In the genomic region with DNA sequence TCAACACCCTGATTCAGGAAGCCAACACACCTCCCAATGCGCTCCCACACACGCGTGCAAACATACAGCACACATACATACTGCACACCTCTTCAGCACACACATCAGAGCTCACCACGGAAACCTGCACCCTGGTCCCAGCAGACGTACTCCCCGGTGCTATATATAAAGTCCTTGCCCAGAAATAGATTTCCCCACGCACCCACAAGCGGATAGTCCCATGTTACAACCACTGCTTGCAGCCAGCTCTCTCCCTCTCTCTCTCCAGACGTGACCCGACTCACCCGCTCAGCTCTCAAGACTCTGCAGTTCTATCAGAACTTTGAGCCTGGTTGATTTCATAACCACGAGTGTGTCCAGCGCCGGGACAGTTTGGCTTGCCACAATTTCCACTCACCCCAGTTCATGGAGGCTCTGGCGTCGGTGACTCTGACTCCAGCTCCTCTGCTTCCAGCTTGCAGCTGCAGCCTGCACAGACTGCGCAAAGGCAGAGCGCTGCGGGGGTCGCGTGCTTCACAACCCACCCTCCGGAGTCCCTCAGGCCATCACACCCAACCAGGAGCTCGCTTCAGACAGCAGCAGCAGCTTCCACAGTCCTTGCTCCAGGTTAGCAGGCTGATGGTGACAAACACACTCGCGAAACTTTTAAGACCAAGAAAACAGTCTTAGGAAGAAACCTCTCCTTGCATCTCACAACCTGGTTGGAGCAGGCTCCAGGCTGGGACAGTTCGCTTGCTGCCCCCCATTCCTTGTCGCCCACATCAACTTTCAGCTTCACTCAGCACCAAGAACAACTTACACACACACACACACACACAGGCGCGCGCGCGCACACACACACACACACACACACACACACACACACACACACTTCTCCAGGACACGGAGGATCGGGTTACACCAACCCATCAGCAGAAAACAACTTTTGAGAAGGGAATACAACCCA, we compare ENCODE assay signal across 8 mouse cellular contexts. TPM values are rescaled to one million over a fixed set of nuclear protein-coding genes. Genes with fewer than 3 reads are reported as not detected.
DNase-seq lines count a peak whose midpoint lies in the region; ATAC-seq lines count a peak whose summit lies in the region.

No protein-coding gene starts in this region.

- H3K4me1 ChIP-seq in embryonic facial prominence, embryonic 11.5 days (ENCODE audit: control insufficient read depth, insufficient read depth, low read length), result no peaks in the 10 kb centered on the region
- peaks cover 8% of the 10 kb centered on the region; the same call in 1 of the 2 replicates for H3K4me1 ChIP-seq in midbrain, embryonic 10.5 days

- H3K9me3 ChIP-seq in embryonic facial prominence, embryonic 11.5 days (replicated peaks; ENCODE audit: control insufficient read depth, low read length), result no peaks in the 10 kb centered on the region
- H3K9me3 ChIP-seq in midbrain, embryonic 10.5 days (replicated peaks), result no peaks in the 10 kb centered on the region

- H3K4me3 ChIP-seq in embryonic facial prominence, embryonic 11.5 days (ENCODE audit: low read depth, low read length), result peak overlapping the region; percentile 62
- peak overlapping the region; percentile 73 for H3K4me3 ChIP-seq in midbrain, embryonic 10.5 days

- ATAC-seq in embryonic facial prominence, embryonic 11.5 days (replicated peaks; ENCODE audit: insufficient number of reproducible peaks, low FRiP score, low TSS enrichment, low read depth), result peak; percentile 77

- H3K4me2 ChIP-seq in embryonic facial prominence, embryonic 11.5 days (ENCODE audit: low read depth, low read length), result peak overlapping the region; percentile 83

- no peaks in the 10 kb centered on the region for H3K27me3 ChIP-seq in embryonic facial prominence, embryonic 11.5 days (ENCODE audit: control insufficient read depth, insufficient read depth, low read length)
- H3K27me3 ChIP-seq in midbrain, embryonic 10.5 days (ENCODE audit: low read depth, poor library complexity, severe bottlenecking), result 0 out of 2 replicates have a peak, but pooled peaks cover 6% of the 10 kb centered on the region

- H3K9ac ChIP-seq in embryonic facial prominence, embryonic 11.5 days (replicated peaks; ENCODE audit: low read length), result peak overlapping the region; percentile 60

- 7% methylated on average over 34 of the region's 34 CpGs for WGBS in embryonic facial prominence, embryonic 11.5 days
- 8% methylated on average over 34 of the region's 34 CpGs for WGBS in midbrain, embryonic 10.5 days

- no peak overlapping the region for H3K27ac ChIP-seq in embryonic facial prominence, embryonic 11.5 days (replicated peaks; ENCODE audit: low read depth, low read length)
- peak overlapping the region; percentile 76 for H3K27ac ChIP-seq in midbrain, embryonic 10.5 days (replicated peaks)

- peak; percentile 6 to 16 for DNase-seq in adrenal gland, postnatal 4 days (ENCODE audit: low spot score in 2 of 2)
- DNase-seq in embryonic facial prominence, embryonic 11.5 days (ENCODE audit: low spot score), result peak; percentile 58
- DNase-seq in heart, adult 18-20 months, result peak; percentile 82 to 83
- DNase-seq in kidney, adult 11 months, result peak; percentile 73
- peak; percentile 61 for DNase-seq in left cerebral cortex, postnatal 4 days
- peak; percentile 65 for DNase-seq in midbrain, embryonic 10.5 days (ENCODE audit: low spot score)
- peak; percentile 88 for DNase-seq in skeletal muscle tissue, adult 2 months (ENCODE audit: low read depth, low spot score)
- no peak for DNase-seq in spleen, postnatal 14 days (ENCODE audit: low spot score in 2 of 2)

- H3K36me3 ChIP-seq in embryonic facial prominence, embryonic 11.5 days (replicated peaks; ENCODE audit: control insufficient read depth, insufficient read depth, low read depth, low read length), result no peaks in the 10 kb centered on the region
- H3K36me3 ChIP-seq in midbrain, embryonic 10.5 days, result no peaks in the 10 kb centered on the region

- intact Hi-C loops in left cerebral cortex, postnatal 4 days (cut with DNase I), result loop anchor here (5.0 to 10.0 kb wide), 2 partner anchors 225 to 287 kb away; no protein-coding TSS in a partner anchor

RNA-seq across cellular contexts. Expression of a gene that starts 1.2 kb away (rescaled TPM):
- total RNA-seq in adrenal gland, postnatal 4 days (2021), result 10 to 100 TPM; 60.6 to 64.7 TPM
- 26.6 and 29.1 TPM in 2 replicates for polyA plus RNA-seq in embryonic facial prominence, embryonic 11.5 days (2014; fragmentation: Nextera tagmentation; extraction: Ambion mirVana)
- 100 to 1,000 TPM; 170 to 178 TPM for total RNA-seq in heart, adult 18-20 months (2021)
- 10 to 100 TPM; 10.3 to 10.4 TPM for total RNA-seq in left cerebral cortex, postnatal 4 days (2021)
- polyA plus RNA-seq in midbrain, embryonic 10.5 days (2016; fragmentation: Nextera tagmentation; extraction: Ambion mirVana), result 6.9 and 10.3 TPM in 2 replicates

Comparison
In these comparisons a context has a peak if more than half of its experiments do, and no peak if none do; other contexts are left out.
1. DNase-seq: peak in adrenal gland, postnatal 4 days (2 of 2), embryonic facial prominence, embryonic 11.5 days (single experiment), heart, adult 18-20 months (2 of 2), kidney, adult 11 months (single experiment), left cerebral cortex, postnatal 4 days (single experiment), midbrain, embryonic 10.5 days (single experiment) and skeletal muscle tissue, adult 2 months (single experiment); none in spleen, postnatal 14 days (0 of 2).
2. RNA of a gene that starts 1.2 kb away (total RNA-seq): 170 to 178 TPM in heart, adult 18-20 months and 60.6 to 64.7 TPM in adrenal gland, postnatal 4 days; 10.3 to 10.4 TPM in left cerebral cortex, postnatal 4 days; every median in the first group is over 4 times any median in the second.